Mouse (Mus musculus) granulocyte monocyte progenitor cell, adult 5-6 weeks (primary cell): Measurements from ENCODE around the gene Slit3. TPM values are rescaled to one million over a fixed set of nuclear protein-coding genes. Genes with fewer than 3 reads are reported as not detected.

ENCODE experiments used
- ATAC-seq: replicated peaks from 2 replicates; pipeline ENCODE4 v1.8.0; 2016; ENCODE audit warnings: mild to moderate bottlenecking, moderate TSS enrichment, inconsistent platforms; ENCODE audit not compliant: poor library complexity, severe bottlenecking
- total RNA-seq, 2 experiments: library from RNA; stranded (forward) in 1 of 2; stranded (reverse) in 1 of 2; fragments of 200-712, 200-1000 nt in 1 of 2; fragments of >200 nt in 1 of 2; fragmentation: Nextera tagmentation in 1 of 2; gene quantifications; 2 replicates each; pipeline ENCODE4 v1.2.3; 2014 to 2017

The Slit3 gene
- total RNA-seq, 2 experiments from 2014 or later: not detected

GRCm38 (mm10) chr11:35122091-35122811, 1.2 kb downstream of the Slit3 start:
- no peak for ATAC-seq

GRCm38 (mm10) chr11:35124489-35125107, 3.6 kb downstream of the Slit3 start:
- no peak for ATAC-seq

- no peak for ATAC-seq
Observed at GRCm38 (mm10) chr11:35125108-35125490, 4.1 kb downstream of the Slit3 start.

GRCm38 (mm10) chr11:35131740-35132139, 10.7 kb downstream of the Slit3 start:
- no peak for ATAC-seq

- no peak for ATAC-seq
Observed at GRCm38 (mm10) chr11:35136625-35137024, 15.6 kb downstream of the Slit3 start.

GRCm38 (mm10) chr11:35140092-35140491, 19.1 kb downstream of the Slit3 start:
- ATAC-seq: no peak

- no peak for ATAC-seq
Observed at GRCm38 (mm10) chr11:35142202-35142601, 21.2 kb downstream of the Slit3 start.

GRCm38 (mm10) chr11:35142698-35143360, 21.8 kb downstream of the Slit3 start:
- ATAC-seq: no peak

GRCm38 (mm10) chr11:35147818-35148445, 26.9 kb downstream of the Slit3 start:
- no peak for ATAC-seq

- ATAC-seq: no peak
Observed at GRCm38 (mm10) chr11:35151539-35151951, 30.5 kb downstream of the Slit3 start.

GRCm38 (mm10) chr11:35152875-35153274, 31.9 kb downstream of the Slit3 start:
- no peak for ATAC-seq

- no peak for ATAC-seq
Observed at GRCm38 (mm10) chr11:35154449-35154848, 33.4 kb downstream of the Slit3 start.

- ATAC-seq: no peak
Observed at GRCm38 (mm10) chr11:35155281-35155680, 34.3 kb downstream of the Slit3 start.

GRCm38 (mm10) chr11:35156676-35157075, 35.7 kb downstream of the Slit3 start:
- ATAC-seq: no peak

GRCm38 (mm10) chr11:35160682-35161211, 39.7 kb downstream of the Slit3 start:
- no peak for ATAC-seq

GRCm38 (mm10) chr11:35163396-35163795, 42.4 kb downstream of the Slit3 start:
- no peak for ATAC-seq

- no peak for ATAC-seq
Observed at GRCm38 (mm10) chr11:35167176-35167575, 46.2 kb downstream of the Slit3 start.

- ATAC-seq: no peak
Observed at GRCm38 (mm10) chr11:35171505-35171904, 50.5 kb downstream of the Slit3 start.

- no peak for ATAC-seq
Observed at GRCm38 (mm10) chr11:35177564-35177963, 56.5 kb downstream of the Slit3 start.

- ATAC-seq: no peak
Observed at GRCm38 (mm10) chr11:35178144-35178817, 57.3 kb downstream of the Slit3 start.
